Mouse (Mus musculus): ENCODE measurements around the gene Fam124b.

Fam124b gene

GRCm38 (mm10) chr1:80167706-80168105 lies 50.6 kb downstream of the Fam124b start:
- DNase-seq = no peak

- no peak for DNase-seq
Measured at GRCm38 (mm10) chr1:80166577-80166976, 51.7 kb downstream of the Fam124b start.

GRCm38 (mm10) chr1:80165391-80165790 lies 52.9 kb downstream of the Fam124b start:
- no peak for DNase-seq

GRCm38 (mm10) chr1:80162943-80163342 lies 55.3 kb downstream of the Fam124b start:
- DNase-seq = no peak

- no peak for DNase-seq
Measured at GRCm38 (mm10) chr1:80159586-80159985, 58.7 kb downstream of the Fam124b start.

GRCm38 (mm10) chr1:80154902-80155301 lies 63.4 kb downstream of the Fam124b start:
- DNase-seq = no peak

- no peak for DNase-seq
Measured at GRCm38 (mm10) chr1:80153125-80153716, 65.1 kb downstream of the Fam124b start.

- no peak for DNase-seq
Measured at GRCm38 (mm10) chr1:80150681-80151080, 67.6 kb downstream of the Fam124b start.

Measured in kidney, adult 18-20 months (tissue).